Mouse (Mus musculus): ENCODE results near the gene Uhrf1bp1.

DNA sequence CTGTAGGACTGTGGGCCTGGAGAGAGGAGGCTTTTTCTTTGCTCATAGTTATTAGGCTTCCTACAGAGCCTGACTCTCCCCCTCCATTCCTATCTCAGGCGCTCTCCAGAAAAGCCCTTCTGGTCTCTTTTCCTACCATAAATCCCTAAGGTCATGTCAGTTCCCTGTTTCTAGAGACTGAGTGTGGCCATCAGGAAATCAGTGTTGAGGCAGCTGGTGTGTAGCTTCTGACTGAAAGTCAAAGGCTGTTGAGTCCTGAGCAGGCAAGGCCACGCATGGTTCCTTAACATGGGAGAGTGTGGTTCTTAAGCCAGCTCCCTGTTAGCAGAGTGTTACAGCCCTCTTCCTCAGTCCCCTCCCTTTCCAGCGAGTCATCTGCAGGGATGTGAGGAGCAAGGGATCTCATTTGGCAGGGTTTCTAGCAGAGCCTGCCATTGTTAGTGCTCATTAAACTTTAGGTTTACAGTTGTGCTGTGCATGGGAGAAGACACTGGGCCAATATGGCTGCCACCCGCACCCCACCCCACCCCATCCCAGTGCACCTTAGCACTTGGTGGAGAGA is 80.9 kb downstream of the Uhrf1bp1 start:
- TF ChIP-seq CTCF (IDR thresholded peaks at IDR 0.05; ENCODE audit: borderline replicate concordance, insufficient read depth, low read depth, low read length) (no peak), POLR2A (IDR thresholded peaks at IDR 0.05; ENCODE audit: borderline replicate concordance, insufficient read depth, low read length) (no peak)
